Mouse (Mus musculus): ENCODE measurements around the gene Ccdc54. TPM values are rescaled to one million over a fixed set of nuclear protein-coding genes. Genes with fewer than 3 reads are reported as not detected.

Ccdc54 gene
- polyA plus RNA-seq, 1 experiment from 2014 or later, result not detected

GRCm38 (mm10) chr16:50578361-50578760 is 12.6 kb downstream of the Ccdc54 start:
- Histone ChIP-seq H3K9ac (replicated peaks; ENCODE audit: low read length) (no peak overlapping the region), H3K4me3 (ENCODE audit: low read depth, low read length) (no peak overlapping the region), H3K9me3 (replicated peaks; ENCODE audit: control insufficient read depth, low read length) (no peaks in the 10 kb centered on the region), H3K27me3 (ENCODE audit: control insufficient read depth, insufficient read depth, low read length) (no peaks in the 10 kb centered on the region), H3K4me2 (ENCODE audit: low read depth, low read length) (no peak overlapping the region), H3K36me3 (replicated peaks; ENCODE audit: control insufficient read depth, insufficient read depth, low read depth, low read length) (no peaks in the 10 kb centered on the region), H3K4me1 (ENCODE audit: control insufficient read depth, insufficient read depth, low read length) (no peaks in the 10 kb centered on the region), H3K27ac (replicated peaks; ENCODE audit: low read depth, low read length) (no peak overlapping the region)
- WGBS, result 82% methylated on average over 6 of the region's 6 CpGs
- DNase-seq (ENCODE audit: low spot score), result no peak
- no peak for ATAC-seq (replicated peaks; ENCODE audit: insufficient number of reproducible peaks, low FRiP score, low TSS enrichment, low read depth)

- Histone ChIP-seq H3K4me2 (ENCODE audit: low read depth, low read length) (no peak overlapping the region), H3K9me3 (replicated peaks; ENCODE audit: control insufficient read depth, low read length) (no peaks in the 10 kb centered on the region), H3K9ac (replicated peaks; ENCODE audit: low read length) (no peak overlapping the region), H3K4me1 (ENCODE audit: control insufficient read depth, insufficient read depth, low read length) (no peaks in the 10 kb centered on the region), H3K27me3 (ENCODE audit: control insufficient read depth, insufficient read depth, low read length) (no peaks in the 10 kb centered on the region), H3K4me3 (ENCODE audit: low read depth, low read length) (no peak overlapping the region), H3K36me3 (replicated peaks; ENCODE audit: control insufficient read depth, insufficient read depth, low read depth, low read length) (no peaks in the 10 kb centered on the region), H3K27ac (replicated peaks; ENCODE audit: low read depth, low read length) (no peak overlapping the region)
- DNase-seq (ENCODE audit: low spot score) (peak; percentile 21), ATAC-seq (replicated peaks; ENCODE audit: insufficient number of reproducible peaks, low FRiP score, low TSS enrichment, low read depth) (no peak; the same call in 1 of the 2 replicates)
- WGBS, result 62% methylated on average over 11 of the region's 13 CpGs
Observed at GRCm38 (mm10) chr16:50572557-50572956, 18.4 kb downstream of the Ccdc54 start.

- no peaks in the 10 kb centered on the region for H3K36me3 ChIP-seq (replicated peaks; ENCODE audit: control insufficient read depth, insufficient read depth, low read depth, low read length)
- H3K4me1 ChIP-seq (ENCODE audit: control insufficient read depth, insufficient read depth, low read length), result no peaks in the 10 kb centered on the region
- no peaks in the 10 kb centered on the region for H3K27me3 ChIP-seq (ENCODE audit: control insufficient read depth, insufficient read depth, low read length)
- H3K9me3 ChIP-seq (replicated peaks; ENCODE audit: control insufficient read depth, low read length), result no peaks in the 10 kb centered on the region
- H3K27ac ChIP-seq (replicated peaks; ENCODE audit: low read depth, low read length), result no peak overlapping the region
- DNase-seq (ENCODE audit: low spot score) (no peak), ATAC-seq (replicated peaks; ENCODE audit: insufficient number of reproducible peaks, low FRiP score, low TSS enrichment, low read depth) (no peak)
- H3K4me3 ChIP-seq (ENCODE audit: low read depth, low read length), result no peak overlapping the region
- no peak overlapping the region for H3K4me2 ChIP-seq (ENCODE audit: low read depth, low read length)
- H3K9ac ChIP-seq (replicated peaks; ENCODE audit: low read length), result no peak overlapping the region
- WGBS, result 81% methylated on average over 6 of the region's 6 CpGs
Observed at GRCm38 (mm10) chr16:50559163-50559771, 31.7 kb downstream of the Ccdc54 start.

DNA sequence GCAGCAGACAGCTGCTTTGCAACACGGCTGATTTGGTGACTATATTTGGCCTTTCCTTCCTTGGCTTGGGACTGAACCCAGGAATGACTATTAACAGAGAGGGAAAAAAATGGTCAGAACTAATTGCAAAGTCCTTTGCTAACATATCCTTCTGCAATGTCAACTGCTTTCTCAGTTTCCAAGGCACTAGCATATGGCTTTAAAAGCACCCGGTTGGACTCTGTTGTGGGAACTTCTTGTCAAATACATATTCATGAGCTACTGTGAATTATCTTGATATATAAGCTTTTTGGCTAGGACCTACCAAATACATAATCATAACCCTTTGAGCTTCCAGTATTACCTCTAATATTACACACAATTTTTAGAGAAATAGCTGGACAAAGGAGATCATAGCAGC is 37.1 kb downstream of the Ccdc54 start:
- no peak overlapping the region for H3K4me3 ChIP-seq (ENCODE audit: low read depth, low read length)
- H3K36me3 ChIP-seq (replicated peaks; ENCODE audit: control insufficient read depth, insufficient read depth, low read depth, low read length), result no peaks in the 10 kb centered on the region
- H3K27ac ChIP-seq (replicated peaks; ENCODE audit: low read depth, low read length), result no peak overlapping the region
- H3K9ac ChIP-seq (replicated peaks; ENCODE audit: low read length), result no peak overlapping the region
- WGBS, result 79% methylated on average over 2 of the region's 2 CpGs
- no peaks in the 10 kb centered on the region for H3K9me3 ChIP-seq (replicated peaks; ENCODE audit: control insufficient read depth, low read length)
- no peaks in the 10 kb centered on the region for H3K27me3 ChIP-seq (ENCODE audit: control insufficient read depth, insufficient read depth, low read length)
- no peaks in the 10 kb centered on the region for H3K4me1 ChIP-seq (ENCODE audit: control insufficient read depth, insufficient read depth, low read length)
- ATAC-seq (replicated peaks; ENCODE audit: insufficient number of reproducible peaks, low FRiP score, low TSS enrichment, low read depth), result no peak
- no peak overlapping the region for H3K4me2 ChIP-seq (ENCODE audit: low read depth, low read length)
- no peak for DNase-seq (ENCODE audit: low spot score)

DNA sequence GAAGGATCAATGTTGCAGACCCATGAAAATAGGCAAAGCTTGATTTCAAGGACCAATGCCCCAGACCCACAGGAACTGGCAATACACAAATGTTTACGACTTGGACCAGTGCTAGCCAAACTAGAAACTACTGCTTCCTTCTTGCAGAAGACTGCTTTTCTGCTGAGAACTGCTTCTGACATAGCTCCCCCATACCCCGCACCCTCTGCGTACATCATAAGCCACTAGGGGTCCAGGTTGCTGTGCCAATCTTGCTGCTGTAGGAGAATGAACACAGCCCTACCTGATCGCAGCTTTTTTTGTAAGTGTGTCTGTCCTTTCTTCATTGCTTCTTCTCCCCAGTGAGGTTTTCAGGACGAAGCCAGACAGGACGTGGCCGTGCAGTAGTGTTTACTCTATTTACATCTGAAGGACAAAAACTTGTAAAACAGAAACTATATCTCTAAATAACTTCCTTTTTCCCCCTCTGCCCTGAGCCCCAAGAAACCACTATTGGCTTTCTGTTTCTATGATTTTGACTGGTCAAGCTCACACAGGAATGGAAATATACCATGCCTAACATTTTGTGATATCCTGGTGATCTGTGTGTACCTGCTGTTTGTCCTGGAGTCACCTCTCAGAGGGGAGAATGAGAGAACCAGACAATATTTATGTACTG is 39.0 kb downstream of the Ccdc54 start:
- ATAC-seq (replicated peaks; ENCODE audit: insufficient number of reproducible peaks, low FRiP score, low TSS enrichment, low read depth), result no peak
- Histone ChIP-seq H3K4me2 (ENCODE audit: low read depth, low read length) (no peak overlapping the region), H3K4me3 (ENCODE audit: low read depth, low read length) (no peak overlapping the region), H3K27ac (replicated peaks; ENCODE audit: low read depth, low read length) (no peak overlapping the region), H3K27me3 (ENCODE audit: control insufficient read depth, insufficient read depth, low read length) (no peaks in the 10 kb centered on the region), H3K9me3 (replicated peaks; ENCODE audit: control insufficient read depth, low read length) (no peaks in the 10 kb centered on the region), H3K4me1 (ENCODE audit: control insufficient read depth, insufficient read depth, low read length) (no peaks in the 10 kb centered on the region), H3K36me3 (replicated peaks; ENCODE audit: control insufficient read depth, insufficient read depth, low read depth, low read length) (no peaks in the 10 kb centered on the region), H3K9ac (replicated peaks; ENCODE audit: low read length) (no peak overlapping the region)
- WGBS, result 79% methylated on average over 7 of the region's 7 CpGs
- no peak for DNase-seq (ENCODE audit: low spot score)

- Histone ChIP-seq H3K9ac (replicated peaks; ENCODE audit: low read length) (no peak overlapping the region), H3K36me3 (replicated peaks; ENCODE audit: control insufficient read depth, insufficient read depth, low read depth, low read length) (no peaks in the 10 kb centered on the region), H3K27ac (replicated peaks; ENCODE audit: low read depth, low read length) (no peak overlapping the region), H3K27me3 (ENCODE audit: control insufficient read depth, insufficient read depth, low read length) (no peaks in the 10 kb centered on the region), H3K4me2 (ENCODE audit: low read depth, low read length) (no peak overlapping the region), H3K9me3 (replicated peaks; ENCODE audit: control insufficient read depth, low read length) (no peaks in the 10 kb centered on the region), H3K4me1 (ENCODE audit: control insufficient read depth, insufficient read depth, low read length) (no peaks in the 10 kb centered on the region), H3K4me3 (ENCODE audit: low read depth, low read length) (no peak overlapping the region)
- DNase-seq (ENCODE audit: low spot score) (no peak), ATAC-seq (replicated peaks; ENCODE audit: insufficient number of reproducible peaks, low FRiP score, low TSS enrichment, low read depth) (no peak)
- 96% methylated on average over 5 of the region's 5 CpGs for WGBS
Observed at GRCm38 (mm10) chr16:50550927-50551326, 40.0 kb downstream of the Ccdc54 start.

GRCm38 (mm10) chr16:50542554-50543333 is 48.2 kb downstream of the Ccdc54 start:
- Histone ChIP-seq H3K9me3 (replicated peaks; ENCODE audit: control insufficient read depth, low read length) (no peaks in the 10 kb centered on the region), H3K9ac (replicated peaks; ENCODE audit: low read length) (no peak overlapping the region), H3K27me3 (ENCODE audit: control insufficient read depth, insufficient read depth, low read length) (no peaks in the 10 kb centered on the region), H3K4me1 (ENCODE audit: control insufficient read depth, insufficient read depth, low read length) (no peaks in the 10 kb centered on the region), H3K4me3 (ENCODE audit: low read depth, low read length) (no peak overlapping the region), H3K27ac (replicated peaks; ENCODE audit: low read depth, low read length) (no peak overlapping the region), H3K36me3 (replicated peaks; ENCODE audit: control insufficient read depth, insufficient read depth, low read depth, low read length) (no peaks in the 10 kb centered on the region), H3K4me2 (ENCODE audit: low read depth, low read length) (no peak overlapping the region)
- DNase-seq (ENCODE audit: low spot score), result peak; percentile 35
- 66% methylated on average over 5 of the region's 5 CpGs for WGBS
- no peak for ATAC-seq (replicated peaks; ENCODE audit: insufficient number of reproducible peaks, low FRiP score, low TSS enrichment, low read depth)
